Mouse (Mus musculus) heart, embryonic 11.5 days (tissue): Measurements from ENCODE around the gene Ergic1. TPM values are rescaled to one million over a fixed set of nuclear protein-coding genes. Genes with fewer than 3 reads are reported as not detected.
A peak's percentile ranks its signal among the peaks of the same experiment; 100 is the strongest.

ENCODE experiments used
- ATAC-seq: fragments of 200-750 bp; cut with Nextera tagmentation; replicated peaks from 2 replicates; pipeline ENCODE4 v1.8.0; 2017; ENCODE audit warnings: moderate library complexity; ENCODE audit not compliant: insufficient number of reproducible peaks, low FRiP score, low TSS enrichment
- H3K27ac ChIP-seq: fragments of 300-500 bp; sonication (generic); 2 replicates; pipeline ENCODE4 v1.5.1; 2014; ENCODE audit warnings: mild to moderate bottlenecking, low read depth, low read length
- H3K27me3 ChIP-seq: fragments of 300-500 bp; sonication (generic); 2 replicates; pipeline ENCODE4 v1.6.1; 2014; ENCODE audit warnings: mild to moderate bottlenecking, low read length, mixed read lengths; ENCODE audit not compliant: control insufficient read depth, insufficient read depth
- H3K36me3 ChIP-seq: fragments of 300-500 bp; sonication (generic); 2 replicates; pipeline ENCODE4 v1.6.1; 2014; ENCODE audit warnings: mild to moderate bottlenecking, low read length, moderate library complexity, mixed read lengths; ENCODE audit not compliant: control insufficient read depth, insufficient read depth
- H3K4me1 ChIP-seq: fragments of 300-500 bp; sonication (generic); 2 replicates; pipeline ENCODE4 v1.6.1; 2014; ENCODE audit warnings: low read length; ENCODE audit not compliant: control insufficient read depth, insufficient read depth
- H3K4me2 ChIP-seq: fragments of 300-500 bp; sonication (generic); 2 replicates; pipeline ENCODE4 v1.6.1; 2014; ENCODE audit warnings: mild to moderate bottlenecking, moderate library complexity
- H3K4me3 ChIP-seq: fragments of 300-500 bp; sonication (generic); 2 replicates; pipeline ENCODE4 v1.5.1; 2014; ENCODE audit warnings: low read depth, low read length
- H3K9ac ChIP-seq: fragments of 300-500 bp; sonication (generic); 2 replicates; pipeline ENCODE4 v1.6.1; 2014; ENCODE audit warnings: mild to moderate bottlenecking, low read depth, low read length, moderate library complexity
- H3K9me3 ChIP-seq: fragments of 300-500 bp; sonication (generic); replicated peaks from 2 replicates; pipeline ENCODE4 v1.6.1; 2016; ENCODE audit warnings: low read length; ENCODE audit not compliant: control insufficient read depth
- WGBS: fragments of 180-500 bp; shearing (Covaris S2); extraction: QIAGEN DNeasy Blood & Tissue Kit; methylation state at CpG from one replicate; pipeline ENCODE4 v1.1.7; 2014; ENCODE audit not compliant: insufficient replicate concordance; 5-methylcytosine and 5-hydroxymethylcytosine counted together
- polyA plus RNA-seq: library from polyadenylated mRNA; unstranded; fragments of >200 nt; fragmentation: Nextera tagmentation; extraction: Ambion mirVana; gene quantifications from 2 replicates; pipeline ENCODE4 v1.2.1, GENCODE M21; 2014

The Ergic1 gene
- polyA plus RNA-seq, 1 experiment from 2014 or later: 147 TPM

- Histone ChIP-seq H3K4me3 (no peak overlapping the region), H3K9ac (0 out of 2 replicates have a peak overlapping the region, but pooled peaks have one; percentile 1), H3K27ac (no peak overlapping the region), H3K36me3 (no peaks in the 10 kb centered on the region; the same call in 1 of the 2 replicates), H3K9me3 (no peaks in the 10 kb centered on the region), H3K4me1 (peaks cover 69% of the 10 kb centered on the region), H3K4me2 (no peak overlapping the region), H3K27me3 (no peaks in the 10 kb centered on the region)
- no peak for ATAC-seq
- WGBS: 68% methylated on average over 12 of the region's 12 CpGs
These were observed 14.7 kb downstream of the Ergic1 start for GRCm38 (mm10) chr17:26575786-26576690.

- WGBS: 74% methylated on average over 7 of the region's 7 CpGs
- H3K4me1 ChIP-seq: peaks cover 64% of the 10 kb centered on the region
- H3K36me3 ChIP-seq: no peaks in the 10 kb centered on the region; the same call in 1 of the 2 replicates
- no peak overlapping the region for H3K4me3 ChIP-seq
- H3K9me3 ChIP-seq: no peaks in the 10 kb centered on the region
- H3K9ac ChIP-seq: no peak overlapping the region; the same call in 1 of the 2 replicates
- no peak for ATAC-seq
- peak overlapping the region; percentile 37; the same call in 1 of the 2 replicates for H3K27ac ChIP-seq
- no peak overlapping the region for H3K4me2 ChIP-seq
- no peaks in the 10 kb centered on the region for H3K27me3 ChIP-seq
These were observed 15.5 kb downstream of the Ergic1 start for GRCm38 (mm10) chr17:26576833-26577232.

GRCm38 (mm10) chr17:26577309-26577708 lies 16.0 kb downstream of the Ergic1 start:
- ATAC-seq: no peak
- Histone ChIP-seq H3K27me3 (no peaks in the 10 kb centered on the region), H3K4me3 (no peak overlapping the region), H3K27ac (peak overlapping the region; percentile 37; the same call in 1 of the 2 replicates), H3K36me3 (no peaks in the 10 kb centered on the region; the same call in 1 of the 2 replicates), H3K4me2 (no peak overlapping the region), H3K9ac (no peak overlapping the region; the same call in 1 of the 2 replicates), H3K9me3 (no peaks in the 10 kb centered on the region), H3K4me1 (peaks cover 69% of the 10 kb centered on the region)
- WGBS: 65% methylated on average over 11 of the region's 11 CpGs

- Histone ChIP-seq H3K27me3 (no peaks in the 10 kb centered on the region), H3K4me1 (peaks cover 78% of the 10 kb centered on the region), H3K4me3 (no peak overlapping the region), H3K4me2 (no peak overlapping the region), H3K36me3 (no peaks in the 10 kb centered on the region; the same call in 1 of the 2 replicates), H3K27ac (no peak overlapping the region), H3K9ac (no peak overlapping the region; the same call in 1 of the 2 replicates), H3K9me3 (no peaks in the 10 kb centered on the region)
- no peak for ATAC-seq
- WGBS: 79% methylated on average over 7 of the region's 7 CpGs
These were observed 16.9 kb downstream of the Ergic1 start for GRCm38 (mm10) chr17:26578162-26578561.

GRCm38 (mm10) chr17:26578771-26579170 lies 17.5 kb downstream of the Ergic1 start:
- 95% methylated on average over 11 of the region's 11 CpGs for WGBS
- Histone ChIP-seq H3K4me2 (no peak overlapping the region), H3K9me3 (no peaks in the 10 kb centered on the region), H3K27ac (no peak overlapping the region), H3K9ac (0 out of 2 replicates have a peak overlapping the region, but pooled peaks have one; percentile 4), H3K27me3 (no peaks in the 10 kb centered on the region), H3K36me3 (no peaks in the 10 kb centered on the region; the same call in 1 of the 2 replicates), H3K4me1 (peaks cover 81% of the 10 kb centered on the region), H3K4me3 (no peak overlapping the region)
- no peak for ATAC-seq

GRCm38 (mm10) chr17:26579396-26579795 lies 18.1 kb downstream of the Ergic1 start:
- Histone ChIP-seq H3K9ac (no peak overlapping the region), H3K4me2 (no peak overlapping the region), H3K9me3 (no peaks in the 10 kb centered on the region), H3K4me1 (peaks cover 81% of the 10 kb centered on the region), H3K36me3 (no peaks in the 10 kb centered on the region; the same call in 1 of the 2 replicates), H3K4me3 (no peak overlapping the region), H3K27me3 (no peaks in the 10 kb centered on the region), H3K27ac (no peak overlapping the region)
- ATAC-seq: no peak
- 56% methylated on average over 6 of the region's 6 CpGs for WGBS

- Histone ChIP-seq H3K27ac (no peak overlapping the region), H3K9ac (no peak overlapping the region), H3K9me3 (no peaks in the 10 kb centered on the region), H3K27me3 (no peaks in the 10 kb centered on the region), H3K4me3 (no peak overlapping the region), H3K4me1 (peaks cover 80% of the 10 kb centered on the region), H3K36me3 (no peaks in the 10 kb centered on the region; the same call in 1 of the 2 replicates), H3K4me2 (no peak overlapping the region)
- no peak for ATAC-seq
- WGBS: 94% methylated on average over 3 of the region's 3 CpGs
These were observed 19.6 kb downstream of the Ergic1 start for GRCm38 (mm10) chr17:26580873-26581401.

- Histone ChIP-seq H3K4me3 (no peak overlapping the region), H3K27ac (peak overlapping the region; percentile 1; the same call in 1 of the 2 replicates), H3K36me3 (no peaks in the 10 kb centered on the region; the same call in 1 of the 2 replicates), H3K27me3 (no peaks in the 10 kb centered on the region), H3K9ac (peak overlapping the region; percentile 39; the same call in 1 of the 2 replicates), H3K4me1 (peaks cover 66% of the 10 kb centered on the region), H3K9me3 (no peaks in the 10 kb centered on the region), H3K4me2 (no peak overlapping the region)
- WGBS: 88% methylated on average over 5 of the region's 5 CpGs
- no peak for ATAC-seq
These were observed 21.0 kb downstream of the Ergic1 start for GRCm38 (mm10) chr17:26582297-26582696.
